Mouse (Mus musculus) hindbrain, embryonic 15.5 days (tissue): ENCODE results near the gene Bckdk. TPM values are rescaled to one million over a fixed set of nuclear protein-coding genes. Genes with fewer than 3 reads are reported as not detected.

Experiments
- ATAC-seq: fragments of 200-750 bp; cut with Nextera tagmentation; 2 replicates; pipeline ENCODE4 v1.8.0; 2017; ENCODE audit warnings: low read depth, moderate number of reproducible peaks, moderate TSS enrichment; ENCODE audit not compliant: low FRiP score
- H3K27ac ChIP-seq: fragments of 300-500 bp; sonication (generic); replicated peaks from 2 replicates; pipeline ENCODE4 v1.5.1; 2015; ENCODE audit warnings: mild to moderate bottlenecking, inconsistent platforms
- H3K27me3 ChIP-seq: fragments of 300-500 bp; sonication (generic); 2 replicates; pipeline ENCODE4 v1.6.1; 2015; ENCODE audit warnings: control low read depth, inconsistent platforms
- H3K36me3 ChIP-seq: fragments of 300-500 bp; sonication (generic); 2 replicates; pipeline ENCODE4 v1.6.1; 2015; ENCODE audit warnings: control low read depth, inconsistent platforms
- H3K4me1 ChIP-seq: fragments of 300-500 bp; sonication (generic); replicated peaks from 2 replicates; pipeline ENCODE4 v1.6.1; 2015; ENCODE audit warnings: control low read depth, inconsistent platforms
- H3K4me2 ChIP-seq: fragments of 300-500 bp; sonication (generic); 2 replicates; pipeline ENCODE4 v1.6.1; 2015; ENCODE audit warnings: moderate library complexity, mild to moderate bottlenecking, inconsistent platforms
- H3K4me3 ChIP-seq: fragments of 300-500 bp; sonication (generic); 2 replicates; pipeline ENCODE4 v1.5.1; 2015; ENCODE audit warnings: mild to moderate bottlenecking, inconsistent platforms
- H3K9ac ChIP-seq: fragments of 300-500 bp; sonication (generic); 2 replicates; pipeline ENCODE4 v1.6.1; 2015; ENCODE audit warnings: inconsistent platforms
- H3K9me3 ChIP-seq: fragments of 300-500 bp; sonication (generic); 2 replicates; pipeline ENCODE4 v1.6.1; 2016; ENCODE audit warnings: control low read depth, inconsistent platforms
- WGBS: fragments of 180-500 bp; shearing (Covaris S2); methylation state at CpG from one replicate; pipeline ENCODE4 v1.1.7; 2015; 5-methylcytosine and 5-hydroxymethylcytosine counted together
- polyA plus RNA-seq: library from polyadenylated mRNA; unstranded; fragments of >200 nt; fragmentation: Nextera tagmentation; extraction: Ambion mirVana; gene quantifications from 2 replicates; pipeline ENCODE4 v1.2.1, GENCODE M21; 2015

Gene Bckdk
- polyA plus RNA-seq, 1 experiment from 2014 or later: 65.4 TPM

- H3K4me2 ChIP-seq: no peak overlapping the region
- no peak overlapping the region for H3K4me3 ChIP-seq
- peaks cover 24% of the 10 kb centered on the region for H3K36me3 ChIP-seq
- H3K9me3 ChIP-seq: no peaks in the 10 kb centered on the region
- H3K27ac ChIP-seq: no peak overlapping the region
- peaks cover 5% of the 10 kb centered on the region for H3K27me3 ChIP-seq
- 93% methylated on average over 5 of the region's 5 CpGs for WGBS
- H3K9ac ChIP-seq: no peak overlapping the region
- ATAC-seq: no peak
- no peaks in the 10 kb centered on the region for H3K4me1 ChIP-seq
These were observed 19.8 kb downstream of the Bckdk start for GRCm38 (mm10) chr7:127923714-127924113.

GRCm38 (mm10) chr7:127925252-127925651 lies 21.4 kb downstream of the Bckdk start:
- Histone ChIP-seq H3K4me1 (no peaks in the 10 kb centered on the region), H3K36me3 (peaks cover 24% of the 10 kb centered on the region), H3K27ac (no peak overlapping the region), H3K4me2 (no peak overlapping the region), H3K27me3 (peaks cover 13% of the 10 kb centered on the region), H3K9ac (no peak overlapping the region), H3K9me3 (no peaks in the 10 kb centered on the region), H3K4me3 (no peak overlapping the region)
- ATAC-seq: no peak
- 62% methylated on average over 5 of the region's 5 CpGs for WGBS

GRCm38 (mm10) chr7:127926066-127926465 lies 22.2 kb downstream of the Bckdk start:
- WGBS: 89% methylated on average over 8 of the region's 8 CpGs
- Histone ChIP-seq H3K4me1 (no peaks in the 10 kb centered on the region), H3K36me3 (peaks cover 24% of the 10 kb centered on the region), H3K27ac (no peak overlapping the region), H3K9me3 (no peaks in the 10 kb centered on the region), H3K4me2 (no peak overlapping the region), H3K4me3 (no peak overlapping the region), H3K27me3 (peaks cover 13% of the 10 kb centered on the region), H3K9ac (no peak overlapping the region)
- no peak for ATAC-seq

GRCm38 (mm10) chr7:127926846-127927245 lies 23.0 kb downstream of the Bckdk start:
- 88% methylated on average over 11 of the region's 11 CpGs for WGBS
- no peak for ATAC-seq

DNA sequence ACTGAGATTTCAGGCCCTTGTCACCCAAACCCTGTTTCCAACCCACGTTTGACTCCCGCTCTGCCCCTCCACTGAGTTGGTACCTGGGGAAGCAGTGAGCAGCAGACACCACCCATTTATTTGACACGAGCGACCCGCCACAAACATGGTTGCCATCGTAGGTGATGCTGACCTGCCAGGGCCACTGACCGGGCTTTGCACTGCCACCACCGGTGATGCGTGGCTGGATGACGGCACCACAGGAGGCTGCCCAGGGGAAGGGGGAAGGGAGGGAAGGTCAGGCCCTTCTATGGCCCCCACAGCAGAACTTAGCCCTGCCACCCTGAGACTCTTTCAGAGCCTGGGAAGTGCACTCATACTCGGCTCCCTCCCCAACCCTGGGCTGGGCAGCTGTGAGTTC lies 23.8 kb downstream of the Bckdk start:
- H3K9me3 ChIP-seq: no peaks in the 10 kb centered on the region
- H3K4me3 ChIP-seq: no peak overlapping the region
- H3K4me2 ChIP-seq: no peak overlapping the region
- no peaks in the 10 kb centered on the region for H3K4me1 ChIP-seq
- H3K27ac ChIP-seq: no peak overlapping the region
- H3K9ac ChIP-seq: no peak overlapping the region
- peaks cover 15% of the 10 kb centered on the region for H3K27me3 ChIP-seq
- peaks cover 18% of the 10 kb centered on the region for H3K36me3 ChIP-seq
- no peak for ATAC-seq
- WGBS: 78% methylated on average over 11 of the region's 11 CpGs

More at GRCm38 (mm10) chr7:127926846-127927245, 23.0 kb downstream of the Bckdk start:
- H3K9ac ChIP-seq: no peak overlapping the region
- no peak overlapping the region for H3K4me3 ChIP-seq
- peaks cover 15% of the 10 kb centered on the region for H3K27me3 ChIP-seq
- no peak overlapping the region for H3K27ac ChIP-seq
- no peak overlapping the region for H3K4me2 ChIP-seq
- H3K9me3 ChIP-seq: no peaks in the 10 kb centered on the region
- no peaks in the 10 kb centered on the region for H3K4me1 ChIP-seq
- H3K36me3 ChIP-seq: peaks cover 21% of the 10 kb centered on the region

DNA sequence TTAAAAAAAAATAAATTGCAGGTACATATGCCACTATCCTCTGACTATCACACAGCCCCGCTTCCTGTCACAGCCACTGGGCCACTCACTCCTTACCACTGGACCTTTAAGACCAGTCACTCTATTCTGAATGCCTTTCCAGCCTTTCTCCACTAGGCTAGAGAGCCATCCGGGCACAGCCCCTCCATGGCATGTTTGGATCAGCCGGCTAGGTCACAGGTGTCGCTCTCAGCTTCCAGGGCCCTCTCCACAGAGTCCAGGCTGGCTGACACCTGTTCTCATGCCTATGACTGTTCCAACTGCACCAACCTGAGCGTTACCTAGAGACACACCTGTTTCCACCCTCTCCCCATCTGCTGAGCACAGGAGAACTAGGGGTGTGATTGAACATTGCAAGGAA lies 24.7 kb downstream of the Bckdk start:
- no peak overlapping the region for H3K27ac ChIP-seq
- no peak for ATAC-seq

GRCm38 (mm10) chr7:127929923-127930322 lies 26.0 kb downstream of the Bckdk start, which contains the start of gene Prss8:
Prss8 (minus strand) TSS chr7:127930104.
- Histone ChIP-seq H3K4me2 (no peak within 1 kb of the TSS), H3K27ac (no peak within 1 kb of the TSS), H3K36me3 (peaks cover 7% of the 10 kb centered on the region), H3K4me1 (peaks cover 11% of the 10 kb centered on the region), H3K9me3 (no peaks in the 10 kb centered on the region), H3K4me3 (no peak within 1 kb of the TSS), H3K27me3 (peaks cover 15% of the 10 kb centered on the region), H3K9ac (no peak within 1 kb of the TSS)
- no peak for ATAC-seq
- 7% methylated on average over 6 of the region's 6 CpGs for WGBS

More for the DNA sequence above, 24.7 kb downstream of the Bckdk start:
- Histone ChIP-seq H3K4me1 (no peaks in the 10 kb centered on the region), H3K9me3 (no peaks in the 10 kb centered on the region), H3K27me3 (peaks cover 15% of the 10 kb centered on the region), H3K9ac (no peak overlapping the region), H3K4me3 (no peak overlapping the region), H3K4me2 (no peak overlapping the region), H3K36me3 (peaks cover 13% of the 10 kb centered on the region)
- WGBS: 56% methylated on average over 5 of the region's 5 CpGs

DNA sequence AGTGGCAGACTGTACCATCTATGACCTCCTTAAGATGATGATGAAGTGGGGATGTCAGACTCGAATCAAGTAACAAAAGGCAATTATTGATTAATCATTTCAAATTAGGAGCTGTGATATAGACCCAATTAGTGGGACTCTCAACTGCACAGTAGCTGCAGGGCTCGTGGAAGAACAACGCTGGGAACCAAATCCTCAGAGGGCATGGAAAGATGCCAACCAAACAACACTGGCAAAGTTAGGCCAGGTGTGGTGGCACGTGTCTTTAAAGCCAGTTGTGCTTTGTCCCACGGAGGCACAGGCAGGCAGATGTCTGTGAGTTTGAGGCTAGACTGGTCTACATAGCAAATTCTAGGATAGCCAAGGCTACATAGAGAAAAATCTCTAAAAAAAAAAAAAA lies 26.8 kb downstream of the Bckdk start:
- Histone ChIP-seq H3K4me2 (no peak overlapping the region), H3K9ac (no peak overlapping the region), H3K9me3 (no peaks in the 10 kb centered on the region), H3K36me3 (peaks cover 2% of the 10 kb centered on the region; the same call in 1 of the 2 replicates), H3K27ac (no peak overlapping the region), H3K4me1 (peaks cover 13% of the 10 kb centered on the region), H3K27me3 (peaks cover 15% of the 10 kb centered on the region), H3K4me3 (no peak overlapping the region)
- no peak for ATAC-seq
- WGBS: 75% methylated on average over 5 of the region's 5 CpGs

- ATAC-seq: no peak
- WGBS: 42% methylated on average over 13 of the region's 13 CpGs
- Histone ChIP-seq H3K4me1 (peaks cover 19% of the 10 kb centered on the region), H3K36me3 (no peaks in the 10 kb centered on the region), H3K27ac (no peak overlapping the region), H3K4me3 (no peak overlapping the region), H3K27me3 (peaks cover 15% of the 10 kb centered on the region), H3K9ac (no peak overlapping the region), H3K4me2 (no peak overlapping the region), H3K9me3 (no peaks in the 10 kb centered on the region)
These were observed 27.7 kb downstream of the Bckdk start for GRCm38 (mm10) chr7:127931351-127932135.

- H3K4me2 ChIP-seq: no peak overlapping the region
- H3K27me3 ChIP-seq: peaks cover 15% of the 10 kb centered on the region
- H3K4me3 ChIP-seq: no peak overlapping the region
- H3K9ac ChIP-seq: no peak overlapping the region
- ATAC-seq: no peak
- H3K27ac ChIP-seq: no peak overlapping the region
- no peaks in the 10 kb centered on the region for H3K36me3 ChIP-seq
- no peaks in the 10 kb centered on the region for H3K9me3 ChIP-seq
- H3K4me1 ChIP-seq: peaks cover 20% of the 10 kb centered on the region
- 20% methylated on average over 13 of the region's 13 CpGs for WGBS
These were observed 28.6 kb downstream of the Bckdk start for GRCm38 (mm10) chr7:127932273-127933031.

DNA sequence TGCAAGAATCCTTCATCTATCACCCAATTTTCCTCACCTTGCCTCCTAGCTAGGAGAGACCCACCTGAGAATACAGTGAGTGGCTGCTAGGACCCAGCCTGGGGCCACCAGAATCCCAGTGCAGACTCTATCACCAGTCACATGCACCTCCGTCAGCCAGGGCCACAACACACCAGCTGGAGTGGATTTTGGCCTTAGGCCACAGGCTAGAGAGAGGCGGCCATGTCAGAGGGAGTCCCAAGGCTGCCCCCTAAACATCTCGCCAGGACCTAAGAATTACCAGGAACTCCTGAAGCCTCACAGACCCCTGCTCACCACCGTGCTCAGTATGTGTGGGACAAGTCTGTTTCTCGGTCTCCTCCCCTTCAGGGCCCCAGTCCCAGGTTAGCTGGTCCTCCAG lies 30.2 kb downstream of the Bckdk start:
- no peak overlapping the region for H3K27ac ChIP-seq
- no peak overlapping the region for H3K4me3 ChIP-seq
- H3K27me3 ChIP-seq: peaks cover 10% of the 10 kb centered on the region; the same call in 1 of the 2 replicates
- H3K9ac ChIP-seq: no peak overlapping the region
- no peak for ATAC-seq
- no peaks in the 10 kb centered on the region for H3K36me3 ChIP-seq
- no peaks in the 10 kb centered on the region for H3K9me3 ChIP-seq
- WGBS: 89% methylated on average over 5 of the region's 5 CpGs
- H3K4me1 ChIP-seq: peaks cover 20% of the 10 kb centered on the region
- H3K4me2 ChIP-seq: no peak overlapping the region

DNA sequence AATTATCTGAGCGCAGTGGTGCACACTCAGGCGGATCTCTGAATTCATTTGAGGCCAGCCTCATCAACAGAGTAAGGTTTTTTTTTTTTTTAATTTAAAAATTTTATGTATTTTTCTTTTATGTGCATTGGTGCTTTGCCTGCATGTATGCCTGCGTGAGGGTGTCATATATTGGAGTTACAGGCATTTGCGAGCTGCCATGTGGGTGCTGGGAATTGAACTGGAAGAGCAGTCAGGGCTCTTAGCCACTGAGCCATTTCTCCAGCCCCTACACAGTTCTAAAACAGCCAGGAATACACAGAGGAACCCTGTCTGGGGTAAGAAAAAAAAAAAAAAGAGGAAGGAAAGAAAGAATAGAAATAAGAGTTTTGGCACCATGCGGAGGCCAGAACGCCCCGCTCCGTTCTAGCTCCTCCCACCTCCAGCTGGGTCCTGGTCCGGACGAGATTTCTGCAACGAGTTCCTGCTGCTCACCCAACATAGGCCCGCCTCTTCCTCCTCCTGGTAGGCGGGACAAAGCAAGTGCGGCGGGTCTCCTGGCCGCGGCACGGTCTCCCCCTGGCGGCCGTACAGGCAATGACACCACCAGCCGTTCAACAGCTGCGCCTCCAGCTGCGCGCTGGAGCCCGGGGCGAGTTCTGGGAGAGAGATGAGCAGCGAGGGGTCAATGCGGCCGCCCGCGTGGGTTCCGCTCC lies 31.3 kb downstream of the Bckdk start:
- ATAC-seq: peak; percentile 96
- peak overlapping the region; percentile 91 for H3K27ac ChIP-seq

More for the DNA sequence above, 31.3 kb downstream of the Bckdk start:
- no peaks in the 10 kb centered on the region for H3K9me3 ChIP-seq
- H3K4me3 ChIP-seq: peak overlapping the region; percentile 91
- H3K4me2 ChIP-seq: peak overlapping the region; percentile 78
- H3K4me1 ChIP-seq: peaks cover 20% of the 10 kb centered on the region
- H3K9ac ChIP-seq: peak overlapping the region; percentile 81
- WGBS: 6% methylated on average over 32 of the region's 32 CpGs
- H3K36me3 ChIP-seq: no peaks in the 10 kb centered on the region
- H3K27me3 ChIP-seq: peaks cover 2% of the 10 kb centered on the region; the same call in 1 of the 2 replicates
